In the genomic region with DNA sequence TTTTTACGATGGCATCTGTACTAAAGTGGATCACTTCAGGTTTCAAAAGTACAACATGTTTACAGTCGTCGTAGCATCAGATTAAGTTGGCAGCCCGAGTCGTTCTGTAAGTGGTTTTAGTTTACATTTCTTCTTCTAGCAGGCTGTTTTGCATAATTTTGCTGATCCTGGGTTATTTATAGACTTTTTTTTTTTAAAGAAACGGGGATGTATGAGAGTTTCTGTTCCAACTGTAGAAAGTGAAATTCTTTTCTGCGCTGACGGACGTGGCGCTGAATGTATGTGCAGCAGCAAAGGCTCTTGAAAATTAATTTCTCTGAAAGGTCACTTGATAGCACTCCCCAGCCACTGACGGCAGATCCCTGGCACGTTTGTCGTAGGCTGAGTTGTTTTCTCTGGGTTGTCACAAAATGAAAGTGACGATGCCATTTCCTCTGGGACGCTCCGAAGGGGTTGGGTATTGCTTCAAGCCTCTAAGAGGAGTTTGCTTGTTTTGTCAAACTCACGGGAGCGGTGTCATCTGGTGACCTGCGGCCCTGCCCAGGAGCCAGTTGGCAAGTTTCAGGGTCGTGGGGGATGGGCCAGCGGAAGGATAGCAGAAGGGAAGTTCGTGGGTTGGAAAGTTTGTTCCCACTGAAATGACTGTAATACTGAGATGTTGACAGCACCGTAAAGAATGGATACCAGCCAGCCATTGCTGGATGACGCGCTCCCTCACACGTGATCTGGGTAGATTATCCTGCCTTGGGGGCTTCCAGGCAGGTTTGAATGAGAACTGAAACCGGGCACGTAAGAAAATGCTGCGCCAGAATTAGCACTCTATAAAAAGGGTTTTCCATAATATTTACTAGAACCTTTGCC, we compare ENCODE assay signal across 1 mouse cellular context.
TF ChIP-seq lines count a peak whose summit lies in the region.

No protein-coding gene starts in this region.

TF ChIP-seq in CH12.LX, 34 proteins besides CTCF, POLR2A, EP300 and RAD21 (continued from another document):
- TF ChIP-seq E2F4 (IDR thresholded peaks at IDR 0.05; ENCODE audit: insufficient replicate concordance, low read depth, low read length) (no peak), PAX5 (IDR thresholded peaks at IDR 0.05; ENCODE audit: low read length) (no peak), CHD1 (IDR thresholded peaks at IDR 0.05; ENCODE audit: low read depth, low read length) (peak; percentile 82; the same call in 1 of the 2 replicates), USF1 (IDR thresholded peaks at IDR 0.05; ENCODE audit: low read depth, low read length) (peak; percentile 66), NRF1 (IDR thresholded peaks at IDR 0.05; ENCODE audit: low read depth, low read length) (no peak), KAT2A (IDR thresholded peaks at IDR 0.05; ENCODE audit: insufficient replicate concordance, low read length) (no peak), MYC (IDR thresholded peaks at IDR 0.05; ENCODE audit: low read depth, low read length) (0 out of 2 replicates have a peak, but pooled peaks have one; percentile 46)
